In the genomic region with DNA sequence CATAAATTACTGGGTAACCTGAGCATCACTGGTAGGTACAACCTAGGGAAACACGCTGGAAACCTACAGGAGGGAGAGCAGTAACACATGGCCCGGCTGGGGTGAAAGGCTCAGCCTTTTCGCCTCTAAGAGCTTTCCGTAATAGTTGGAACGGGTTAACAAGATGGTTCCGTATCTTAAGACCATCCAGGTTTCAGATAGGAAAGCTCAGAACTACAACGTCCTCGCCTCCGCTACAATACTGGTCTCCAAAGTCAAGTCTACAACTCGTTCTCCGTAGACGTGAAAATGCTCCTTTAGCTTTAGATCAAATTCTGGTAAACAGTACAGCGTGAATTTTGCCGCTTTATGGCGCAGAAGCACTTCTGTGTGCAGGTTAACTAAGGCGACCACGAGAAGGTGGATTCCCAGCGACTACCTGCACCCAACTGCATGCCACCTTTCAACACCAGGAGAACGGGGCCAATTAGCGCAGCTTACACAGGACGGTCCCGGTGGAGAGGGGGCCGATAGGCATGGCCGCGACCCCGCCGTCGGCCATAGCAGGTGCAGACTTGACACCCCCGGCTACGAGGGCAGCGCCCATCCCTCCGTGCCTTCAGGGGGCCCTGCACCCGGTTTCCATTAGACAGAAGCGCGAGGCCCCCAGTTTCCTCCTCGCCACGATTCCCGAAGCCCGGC, we compare ENCODE assay signal across 8 mouse cellular contexts. TPM values are rescaled to one million over a fixed set of nuclear protein-coding genes. Genes with fewer than 3 reads are reported as not detected.
DNase-seq lines count a peak whose midpoint lies in the region; ATAC-seq lines count a peak whose summit lies in the region.

No protein-coding gene starts in this region.

- no peaks in the 10 kb centered on the region for H3K27me3 ChIP-seq in lung, embryonic 16.5 days (ENCODE audit: control insufficient read depth, insufficient read depth, low read depth, low read length)
- H3K27me3 ChIP-seq in hindbrain, embryonic 14.5 days (ENCODE audit: control insufficient read depth, insufficient read depth, low read length): no peaks in the 10 kb centered on the region
- no peaks in the 10 kb centered on the region for H3K27me3 ChIP-seq in midbrain, embryonic 12.5 days

- H3K27ac ChIP-seq in lung, embryonic 16.5 days (ENCODE audit: low read length): peak overlapping the region; percentile 99
- H3K27ac ChIP-seq in hindbrain, embryonic 14.5 days: peak overlapping the region; percentile 99
- peak overlapping the region; percentile 99 for H3K27ac ChIP-seq in midbrain, embryonic 12.5 days (replicated peaks)

- peak overlapping the region; percentile 98 for H3K4me3 ChIP-seq in lung, embryonic 16.5 days (ENCODE audit: low read length)
- H3K4me3 ChIP-seq in hindbrain, embryonic 14.5 days (replicated peaks; ENCODE audit: low read length): peak overlapping the region; percentile 100
- peak overlapping the region; percentile 95 for H3K4me3 ChIP-seq in midbrain, embryonic 12.5 days

- peak overlapping the region; percentile 97 for H3K4me2 ChIP-seq in lung, embryonic 16.5 days (ENCODE audit: low read depth, low read length)
- H3K4me2 ChIP-seq in hindbrain, embryonic 14.5 days (replicated peaks): peak overlapping the region; percentile 62
- H3K4me2 ChIP-seq in midbrain, embryonic 12.5 days (replicated peaks): peak overlapping the region; percentile 93

- DNase-seq in lung, postnatal 14 days: no peak
- DNase-seq in c-Kit-positive CD71-positive TER-119-positive erythroid progenitor cells, embryonic 14.5 days (ENCODE audit: low spot score): peak; percentile 32
- DNase-seq in hindbrain, embryonic 14.5 days (ENCODE audit: low spot score): no peak
- no peak for DNase-seq in ovary, postnatal 10 days (ENCODE audit: low spot score)
- DNase-seq in embryo, embryonic 9.5 days (ENCODE audit: extremely low spot score): no peak
- DNase-seq in urinary bladder, adult 18-20 months (ENCODE audit: low spot score in 2 of 2): no peak

- H3K4me1 ChIP-seq in lung, embryonic 16.5 days (replicated peaks; ENCODE audit: control insufficient read depth, insufficient read depth, low read length): peaks cover 30% of the 10 kb centered on the region
- peaks cover 29% of the 10 kb centered on the region for H3K4me1 ChIP-seq in hindbrain, embryonic 14.5 days (replicated peaks; ENCODE audit: control insufficient read depth, insufficient read depth, low read length)
- peaks cover 31% of the 10 kb centered on the region for H3K4me1 ChIP-seq in midbrain, embryonic 12.5 days

- H3K36me3 ChIP-seq in lung, embryonic 16.5 days (ENCODE audit: control insufficient read depth, insufficient read depth, low read length): peaks cover 8% of the 10 kb centered on the region
- peaks cover 31% of the 10 kb centered on the region for H3K36me3 ChIP-seq in hindbrain, embryonic 14.5 days (replicated peaks; ENCODE audit: control insufficient read depth, insufficient read depth)
- H3K36me3 ChIP-seq in midbrain, embryonic 12.5 days: peaks cover 29% of the 10 kb centered on the region

- ATAC-seq in lung, embryonic 16.5 days (ENCODE audit: low read depth): peak; percentile 0; the same call in 1 of the 2 replicates
- peak; percentile 2; the same call in 1 of the 2 replicates for ATAC-seq in hindbrain, embryonic 14.5 days (ENCODE audit: low FRiP score)
- peak; percentile 11; the same call in 1 of the 2 replicates for ATAC-seq in midbrain, embryonic 12.5 days (ENCODE audit: low FRiP score, low read depth)

- H3K9me3 ChIP-seq in lung, embryonic 16.5 days (ENCODE audit: control insufficient read depth, low read length): no peaks in the 10 kb centered on the region
- H3K9me3 ChIP-seq in hindbrain, embryonic 14.5 days (ENCODE audit: control insufficient read depth, low read length): no peaks in the 10 kb centered on the region
- no peaks in the 10 kb centered on the region for H3K9me3 ChIP-seq in midbrain, embryonic 12.5 days

- H3K9ac ChIP-seq in lung, embryonic 16.5 days (ENCODE audit: low read length): peak overlapping the region; percentile 95
- peak overlapping the region; percentile 97 for H3K9ac ChIP-seq in hindbrain, embryonic 14.5 days
- peak overlapping the region; percentile 95 for H3K9ac ChIP-seq in midbrain, embryonic 12.5 days (replicated peaks)

- under 1% methylated on average over 39 of the region's 39 CpGs for WGBS in lung, embryonic 16.5 days
- WGBS in hindbrain, embryonic 14.5 days: under 1% methylated on average over 39 of the region's 39 CpGs
- under 1% methylated on average over 39 of the region's 39 CpGs for WGBS in midbrain, embryonic 12.5 days

RNA-seq across cellular contexts. Expression of gene Ankrd10, which starts 1.1 kb away (rescaled TPM):
- 76.2 and 79.3 TPM in 2 replicates for polyA plus RNA-seq in lung, embryonic 16.5 days (2015; fragmentation: Nextera tagmentation; extraction: Ambion mirVana)
- 84.6 and 88.6 TPM in 2 replicates for polyA plus RNA-seq in hindbrain, embryonic 14.5 days (2014; fragmentation: Nextera tagmentation; extraction: Ambion mirVana)
- polyA plus RNA-seq in midbrain, embryonic 12.5 days (2016; fragmentation: Nextera tagmentation; extraction: Ambion mirVana): 119 TPM in 2 replicates
